Mouse (Mus musculus) retina, adult 2 months (tissue): ENCODE measurements around the gene Cryl1.

ENCODE experiments used
- DNase-seq: peaks from one replicate; pipeline ENCODE4 v3.0.0-alpha.2; 2012; ENCODE audit warnings: low read depth, low spot score

Cryl1 gene

GRCm38 (mm10) chr14:57234711-57235110, 163.6 kb downstream of the Cryl1 start:
- DNase-seq, result no peak

GRCm38 (mm10) chr14:57230264-57231015, 167.9 kb downstream of the Cryl1 start:
- DNase-seq, result no peak
